Mouse (Mus musculus) embryo, embryonic 9.5 days (tissue): Measurements from ENCODE around the gene Fam71e1.

ENCODE experiments used
- DNase-seq: peaks from one replicate; pipeline ENCODE4 v3.0.0-alpha.2; 2017; ENCODE audit errors: extremely low spot score

The Fam71e1 gene

DNA sequence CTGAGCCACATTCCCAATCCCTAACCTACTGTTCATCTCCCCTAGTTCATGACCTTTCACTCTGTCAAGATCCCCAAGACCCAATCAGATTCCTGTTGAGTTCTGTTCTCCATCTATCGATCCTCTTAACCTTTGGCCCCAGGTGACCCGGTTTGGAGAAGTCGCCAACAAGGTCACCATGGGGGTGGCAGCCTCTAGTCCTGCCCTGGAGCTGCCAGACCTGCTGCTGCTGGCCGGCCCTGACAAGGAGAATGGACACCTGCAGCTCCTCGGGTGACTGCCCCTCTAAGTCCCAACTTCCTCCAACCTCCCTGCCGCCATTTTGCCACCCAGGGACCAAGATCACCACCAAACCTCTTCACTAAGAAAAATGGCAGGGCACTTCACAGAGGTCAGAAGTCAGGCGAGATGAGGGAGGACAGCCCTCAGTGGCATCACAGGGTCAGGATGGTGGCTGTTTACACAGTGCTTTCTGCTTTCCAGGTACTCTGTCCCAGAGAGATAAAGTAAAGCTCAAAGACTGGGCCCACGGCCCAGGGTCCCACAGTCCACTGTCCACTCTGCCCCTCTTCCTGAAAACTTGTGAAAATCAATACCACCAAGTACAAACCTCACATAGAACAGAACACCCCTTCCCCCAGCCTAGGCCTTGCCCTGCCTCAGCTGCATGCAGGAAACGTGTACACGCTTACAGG, 1.1 kb downstream of the Fam71e1 start:
- DNase-seq, result no peak

DNA sequence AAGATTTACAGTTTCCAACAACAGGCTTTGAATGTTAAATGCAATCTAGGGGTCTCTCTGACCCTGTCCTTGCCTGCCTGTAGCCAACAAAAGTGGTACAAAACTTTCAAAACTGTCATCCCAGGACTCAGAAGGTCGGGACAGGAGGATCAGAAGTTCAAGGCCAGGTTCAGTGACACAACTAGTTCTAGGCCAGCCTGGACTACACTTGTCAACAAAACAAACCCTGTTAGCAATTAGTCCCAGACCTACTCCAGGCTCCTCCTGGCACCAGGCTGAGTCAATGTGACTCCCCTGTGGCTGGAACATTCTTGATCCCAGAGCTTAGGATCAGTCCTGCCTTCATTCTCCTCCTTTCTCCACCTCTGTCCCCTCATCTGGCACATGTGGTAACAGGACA, 2.5 kb downstream of the Fam71e1 start:
- no peak for DNase-seq

DNA sequence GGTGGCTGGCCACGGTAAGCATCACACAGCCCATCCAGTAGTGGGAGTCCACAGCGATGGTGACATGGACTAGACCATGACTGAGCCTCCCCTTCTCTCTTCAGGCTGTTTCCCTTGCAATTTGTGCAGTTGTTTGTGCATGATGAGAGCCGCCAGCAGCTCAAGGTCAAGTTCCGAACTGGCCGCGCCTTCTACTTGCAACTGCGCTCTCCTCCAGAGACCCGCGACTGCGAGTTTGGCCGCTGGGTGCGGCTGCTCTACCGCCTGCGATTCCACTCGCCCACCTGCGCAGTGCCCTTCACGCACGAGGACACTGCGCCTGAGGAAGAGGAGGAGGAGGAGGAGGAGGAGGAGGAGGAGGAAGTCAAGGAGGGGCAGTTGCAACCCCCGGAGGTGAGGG, 3.7 kb downstream of the Fam71e1 start:
- no peak for DNase-seq

DNA sequence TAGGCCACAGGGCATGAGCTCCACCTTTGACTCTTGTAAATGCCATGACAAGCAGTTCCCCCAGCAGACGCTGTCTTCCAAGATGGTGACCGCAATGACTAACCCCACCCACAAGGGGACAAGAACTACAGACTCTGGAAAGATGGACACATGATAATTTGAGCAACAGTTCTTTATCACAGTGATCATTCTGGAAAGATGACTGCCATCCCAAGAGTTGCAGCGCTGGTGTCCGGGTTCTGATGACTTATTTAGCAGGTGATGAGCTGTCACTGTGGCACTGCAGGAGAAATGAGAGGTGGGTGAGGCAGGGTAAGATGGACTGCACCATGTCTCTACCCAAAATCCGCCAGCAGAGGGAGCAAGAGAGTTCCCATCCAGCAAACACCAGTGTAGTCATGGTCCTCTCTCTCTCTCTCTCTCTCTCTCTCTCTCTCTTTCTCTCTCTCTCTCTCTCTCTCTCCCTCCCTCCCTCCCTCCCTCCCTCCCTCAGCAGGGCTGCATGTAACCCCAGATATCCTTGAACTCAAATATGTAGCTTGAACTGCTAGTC, 5.3 kb downstream of the Fam71e1 start:
- DNase-seq, result peak; percentile 62

DNA sequence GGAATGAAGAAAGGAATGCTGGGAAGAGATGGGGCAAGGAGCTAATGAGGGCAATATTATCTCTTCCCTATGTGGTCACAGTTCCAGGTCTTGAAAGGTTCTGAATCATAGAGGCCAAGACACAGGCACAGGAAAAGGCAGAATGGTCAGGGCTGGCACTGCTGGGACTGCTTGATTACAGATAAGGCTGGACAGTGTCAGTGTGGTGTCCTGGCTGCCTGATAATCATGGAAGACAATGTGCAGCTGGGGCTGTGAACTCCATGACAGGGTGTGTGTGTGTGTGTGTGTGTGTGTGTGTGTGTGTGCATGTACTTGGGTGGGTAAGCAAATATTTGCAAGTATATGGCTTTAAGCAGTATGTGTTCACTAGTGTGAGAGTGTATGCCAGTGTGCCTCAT, 11.1 kb downstream of the Fam71e1 start:
- no peak for DNase-seq

DNA sequence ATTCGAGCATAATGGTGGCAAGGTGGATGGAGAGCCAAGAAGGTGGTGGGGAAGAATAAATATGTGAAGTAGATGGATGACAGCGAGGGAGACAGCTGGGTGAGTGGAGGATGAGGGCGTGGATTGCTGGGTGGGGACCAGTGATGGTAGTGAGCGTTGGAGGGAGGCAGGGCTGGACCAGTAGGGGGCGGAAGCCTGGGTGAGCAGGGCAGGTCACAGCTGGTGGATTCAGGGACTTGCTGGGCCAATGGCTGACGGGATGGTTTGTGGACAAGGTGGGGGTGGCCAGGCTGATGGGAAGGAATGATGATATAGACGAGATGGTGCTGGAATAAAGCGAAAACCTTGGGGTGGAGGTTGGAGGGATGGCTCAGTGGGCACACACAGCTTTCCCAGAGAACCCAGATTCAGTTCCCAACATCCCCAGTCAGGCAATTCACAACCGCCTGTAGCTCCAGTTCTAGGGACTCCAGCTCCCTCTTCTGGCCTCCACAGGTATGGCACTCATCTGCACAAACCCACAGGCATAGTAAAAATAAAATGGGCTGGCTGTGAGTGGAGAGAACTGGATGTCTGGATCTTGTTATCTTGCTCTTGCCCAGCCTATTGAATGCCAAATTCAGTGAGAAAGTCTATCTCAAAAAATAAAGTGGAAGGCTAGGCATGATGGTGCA, 23.0 kb downstream of the Fam71e1 start:
- no peak for DNase-seq

DNA sequence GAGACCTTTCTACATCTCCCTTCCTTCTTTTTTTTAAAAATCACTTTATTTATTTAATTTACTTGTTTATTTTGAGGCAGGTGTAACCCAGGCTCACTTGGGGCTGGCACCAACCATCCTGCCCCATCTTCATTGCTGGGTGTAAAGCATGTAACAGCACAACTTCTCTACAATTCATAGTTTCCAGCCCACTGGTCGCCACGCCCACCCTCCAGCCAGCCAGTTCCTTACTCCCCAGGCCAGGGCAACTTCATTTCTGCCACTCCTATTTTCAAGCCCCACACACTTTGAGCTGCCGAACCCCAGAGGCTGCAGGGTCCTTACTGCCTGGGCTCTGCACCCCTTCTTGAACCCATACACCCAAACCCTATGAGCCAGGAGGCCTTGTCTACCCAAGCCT, 24.6 kb downstream of the Fam71e1 start:
- DNase-seq, result no peak

DNA sequence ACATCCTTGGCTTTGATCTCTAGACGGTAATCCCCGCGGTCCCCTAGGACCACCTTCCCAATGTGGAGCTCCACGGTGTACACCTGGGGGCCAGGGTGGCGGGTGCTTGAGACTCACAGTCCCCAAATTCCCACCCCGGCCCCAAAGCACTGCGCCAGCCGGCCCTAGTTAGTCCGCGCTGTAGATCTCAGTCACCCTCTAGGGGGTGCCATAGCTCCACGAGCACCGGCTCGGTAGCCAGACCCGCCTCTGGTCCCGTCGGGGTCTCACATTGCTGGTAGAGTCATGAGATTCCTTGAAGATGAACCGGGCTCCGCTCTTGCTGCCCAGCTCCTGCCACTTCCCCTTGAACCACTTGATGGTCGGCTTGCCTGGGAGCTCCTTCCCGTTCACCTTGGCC, 25.3 kb downstream of the Fam71e1 start:
- DNase-seq, result peak; percentile 67

DNA sequence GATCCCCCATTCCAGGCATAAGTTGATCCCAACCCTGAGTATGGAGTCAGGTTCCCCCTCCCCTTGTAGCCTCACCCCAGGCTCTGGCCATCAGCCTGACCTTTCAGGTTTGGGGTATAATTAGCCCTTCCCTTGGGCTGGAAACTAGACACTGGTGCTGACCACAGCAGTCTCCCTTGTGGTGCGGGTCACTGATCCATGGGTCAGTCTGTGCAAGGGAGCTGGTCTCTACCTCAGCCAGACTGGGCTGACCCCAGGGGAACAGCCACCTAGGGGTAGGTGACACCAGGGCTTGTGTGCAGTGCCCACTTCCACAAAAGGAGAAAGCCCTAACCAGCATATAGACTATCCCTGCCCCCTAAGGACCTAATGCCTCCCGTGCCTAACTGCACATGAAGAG, 26.7 kb downstream of the Fam71e1 start:
- DNase-seq, result no peak

DNA sequence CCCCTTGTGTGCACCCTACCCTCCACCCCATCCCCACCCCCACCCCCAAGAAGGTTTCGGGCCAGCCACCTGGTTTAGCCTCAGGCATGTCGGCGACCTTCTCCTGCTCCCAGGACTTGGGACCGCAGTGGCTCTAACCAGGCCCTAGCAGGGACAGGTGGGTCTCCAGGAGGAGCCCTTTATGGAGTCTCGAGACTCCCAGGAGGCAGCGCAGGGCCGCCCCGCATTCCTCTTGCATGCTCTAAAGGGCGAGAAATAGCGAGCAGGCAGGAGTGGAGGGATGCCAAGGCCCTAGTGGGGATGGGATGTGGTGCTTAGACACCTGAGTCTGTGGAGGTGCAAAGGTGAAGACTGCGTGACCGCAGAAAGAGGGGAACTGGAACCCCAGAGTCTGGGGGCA, 28.1 kb downstream of the Fam71e1 start, which contains the start of gene Mybpc2:
Gene Mybpc2 (minus strand): TSS at position 155 of the 400 bp plus-strand sequence.
- no peak for DNase-seq

DNA sequence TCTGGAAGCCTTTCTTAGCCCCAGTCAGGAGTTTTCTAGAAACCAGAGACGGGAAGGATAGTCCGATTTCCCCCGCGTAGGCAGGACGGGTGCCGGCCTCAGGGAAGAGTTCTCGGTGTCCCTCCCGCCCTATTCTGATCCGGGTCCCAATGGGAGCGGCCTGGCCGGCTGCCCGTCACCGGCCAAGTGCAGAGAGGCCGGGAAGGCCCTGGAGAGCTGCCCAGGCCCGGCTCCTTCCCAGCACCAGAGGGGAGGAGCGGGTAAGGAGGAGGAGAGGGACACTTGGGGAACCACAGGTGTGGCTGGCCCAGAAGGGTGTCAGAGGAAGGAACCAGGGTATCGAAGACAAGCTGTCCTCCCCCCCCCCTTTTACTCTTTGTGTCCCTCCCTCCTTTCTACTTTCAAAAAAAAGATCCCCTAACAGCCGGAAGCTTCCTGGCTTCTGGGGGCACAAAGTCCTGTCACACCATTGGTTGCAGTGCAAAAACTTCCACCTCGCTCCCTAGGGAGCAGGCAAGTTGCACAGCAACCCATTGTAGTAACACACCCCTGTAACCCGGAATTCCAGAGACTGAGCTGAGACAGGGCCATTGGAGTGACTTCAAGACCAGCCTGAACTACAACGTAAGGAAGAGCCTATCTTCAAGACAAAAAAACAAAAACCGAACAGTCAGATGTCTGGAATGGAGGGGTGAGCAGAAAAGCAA, 28.9 kb downstream of the Fam71e1 start:
- peak; percentile 29 for DNase-seq

DNA sequence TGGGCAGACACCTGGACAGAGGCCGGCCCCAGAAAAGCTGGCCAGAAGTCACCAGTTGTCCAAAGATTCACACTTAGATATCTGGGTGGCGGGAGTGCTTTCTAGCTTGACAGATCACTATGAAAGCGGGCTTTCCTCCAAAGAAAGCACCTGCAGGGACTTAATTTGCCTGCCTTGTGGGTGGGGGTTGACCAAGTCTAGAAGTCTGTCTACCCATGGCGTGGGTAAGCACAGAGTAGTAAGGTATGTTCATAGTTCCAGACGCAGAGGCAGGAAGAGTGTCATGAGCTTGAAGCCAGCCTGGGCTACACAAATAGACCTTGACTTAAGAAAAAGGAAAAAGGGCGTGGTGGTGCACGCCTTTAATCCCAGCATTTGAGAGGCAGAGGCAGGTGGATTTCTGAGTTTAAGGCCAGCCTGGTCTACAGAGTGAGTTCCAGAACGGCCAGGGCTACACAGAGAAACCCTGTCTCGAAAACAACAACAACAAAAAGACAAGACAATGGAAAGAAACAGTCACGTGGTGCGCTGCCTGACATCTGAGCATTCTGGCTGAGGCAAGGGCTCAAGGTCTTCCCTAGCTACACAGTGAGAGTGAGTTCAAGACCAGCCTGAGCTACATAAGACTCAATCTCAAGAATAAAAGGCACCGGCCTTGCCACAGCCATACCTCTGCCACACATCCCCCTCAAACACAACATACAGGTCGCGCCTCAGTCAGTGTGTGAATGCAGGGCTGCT, 30.2 kb downstream of the Fam71e1 start:
- DNase-seq, result no peak

DNA sequence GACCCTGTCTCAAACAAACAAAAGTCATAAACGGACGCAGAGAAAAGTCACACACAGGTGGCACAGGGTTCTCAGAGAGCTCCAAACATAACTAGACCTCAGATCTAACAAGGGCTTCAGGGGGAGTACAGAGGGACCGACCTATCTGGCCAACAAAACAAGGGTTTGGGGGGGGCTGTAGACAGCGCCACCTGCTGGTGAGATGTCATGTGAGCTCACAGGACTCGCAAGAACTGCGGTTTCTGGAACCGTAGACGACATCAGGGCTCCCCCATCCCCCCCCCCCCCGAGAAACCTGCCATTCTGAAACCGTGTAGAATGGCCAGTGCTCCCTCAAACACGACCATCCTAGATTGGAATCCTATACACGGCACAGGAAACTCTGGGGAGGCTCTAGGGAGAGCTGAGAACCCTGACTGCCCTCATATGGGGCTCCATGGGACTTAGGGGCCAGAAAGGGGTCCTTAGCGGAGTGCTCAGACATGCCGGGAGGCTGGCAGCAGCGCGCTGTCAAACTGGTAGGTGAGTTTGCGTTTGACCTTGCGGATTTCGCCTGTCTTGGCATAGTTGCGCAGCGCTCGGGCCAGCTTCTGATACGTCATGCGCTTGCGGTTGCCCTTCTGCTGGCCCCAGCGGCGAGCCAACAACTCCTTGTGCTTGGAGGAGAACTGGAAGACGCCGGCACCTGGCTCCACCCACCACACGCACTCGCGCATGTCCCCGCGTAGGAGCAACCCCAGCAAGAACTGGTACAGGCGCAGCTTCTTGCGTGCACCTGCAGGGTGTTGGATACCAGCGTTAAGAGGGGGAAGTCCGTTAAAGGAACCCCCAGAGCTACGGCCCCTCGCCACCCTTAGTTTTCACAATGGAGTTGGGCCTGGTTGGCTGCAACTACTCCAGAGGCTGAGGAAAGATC, 31.4 kb downstream of the Fam71e1 start:
- peak; percentile 66 for DNase-seq

DNA sequence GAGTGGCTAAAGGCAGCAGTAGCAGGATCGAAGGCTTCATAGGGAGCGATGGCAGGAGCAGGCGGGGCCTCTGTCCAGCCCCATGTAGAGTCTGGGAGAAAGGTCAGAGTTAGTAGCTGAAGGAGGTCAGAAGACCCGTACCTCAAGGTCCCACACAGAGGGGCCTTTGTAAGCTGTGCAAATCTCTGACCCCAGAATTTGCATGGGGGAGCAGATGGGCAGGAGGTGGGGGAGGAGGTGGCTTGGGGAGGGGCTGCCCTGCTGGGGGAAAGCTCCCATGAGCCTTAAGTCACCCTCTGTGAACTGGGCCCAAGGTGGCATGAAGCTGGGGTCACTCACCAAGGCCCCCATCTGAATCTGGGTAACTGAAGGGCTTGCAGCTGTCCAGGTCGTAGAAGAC, 33.1 kb downstream of the Fam71e1 start:
- no peak for DNase-seq

DNA sequence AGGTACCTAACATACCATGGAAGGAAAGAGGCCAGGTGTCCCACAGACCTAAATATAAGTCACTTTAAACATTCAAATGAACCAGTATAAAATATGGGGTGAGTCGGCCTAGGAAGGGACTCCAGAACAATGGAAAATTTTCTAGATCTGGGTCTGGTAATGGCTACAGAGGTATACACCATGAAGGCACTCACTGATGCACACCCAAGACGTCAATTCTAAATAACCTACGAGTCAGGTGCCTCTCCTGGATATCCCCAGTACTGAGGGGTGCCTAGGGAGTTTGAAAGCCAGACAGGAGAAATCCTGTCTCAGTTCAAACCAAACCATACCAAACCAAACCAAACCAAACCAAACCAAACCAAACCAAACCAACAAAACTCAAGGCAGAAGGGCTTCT, 34.1 kb downstream of the Fam71e1 start:
- no peak for DNase-seq

DNA sequence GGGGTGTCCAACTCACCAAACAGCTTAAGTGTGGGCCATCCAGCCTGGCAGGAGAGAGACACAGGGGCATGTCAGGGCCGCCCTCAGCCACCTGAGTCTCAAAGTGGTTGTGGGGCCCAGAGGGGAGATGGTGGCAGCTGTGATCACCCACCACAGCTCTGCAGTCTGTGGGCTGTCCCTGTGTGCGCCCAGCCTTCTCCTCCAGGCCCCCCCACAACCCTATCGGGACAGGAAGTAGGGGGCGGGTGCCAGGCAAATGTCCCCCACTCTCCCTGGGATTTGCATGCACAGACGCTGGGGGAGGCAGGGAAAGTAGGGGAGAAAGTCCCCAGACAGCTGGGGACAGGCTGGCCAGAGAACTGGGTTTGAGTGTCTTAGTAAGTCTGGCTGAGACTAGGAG, 34.8 kb downstream of the Fam71e1 start:
- no peak for DNase-seq

DNA sequence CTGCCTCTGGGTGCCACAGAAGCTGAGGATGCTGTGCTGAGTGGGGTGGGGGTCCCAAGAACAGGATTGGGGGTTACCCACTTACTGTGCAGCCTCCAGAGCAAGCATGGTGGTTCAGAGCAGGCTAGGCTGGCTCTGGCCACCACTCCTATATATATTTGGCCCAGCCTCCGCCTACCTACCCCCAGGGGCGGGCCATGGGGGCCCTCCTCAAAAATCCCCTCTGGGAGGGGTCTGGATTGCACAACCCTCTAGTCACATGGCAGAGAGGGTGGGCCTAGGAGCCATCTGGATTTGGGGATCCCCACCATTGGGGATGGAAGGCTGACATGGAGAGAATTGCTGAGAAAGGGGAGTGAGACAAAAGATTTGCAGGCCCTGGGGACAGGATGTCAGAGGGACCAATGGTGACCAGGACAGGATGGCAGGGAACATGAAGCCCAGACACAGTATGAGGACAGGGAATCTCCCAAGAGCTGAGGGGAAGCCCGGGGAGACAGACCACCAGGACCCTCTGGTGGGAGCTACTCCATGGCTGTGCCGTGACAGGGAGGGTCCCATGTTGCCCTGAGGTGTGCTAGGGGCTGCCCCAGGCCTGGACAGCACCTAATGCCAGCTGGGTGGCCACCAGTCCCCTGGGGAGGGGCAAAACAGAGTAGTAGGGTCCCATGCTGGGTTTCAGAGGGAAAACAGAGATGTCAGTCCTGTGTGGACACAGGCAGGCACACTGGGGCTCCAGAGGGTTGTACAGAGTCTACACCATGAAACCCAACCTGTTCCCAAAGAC, 35.8 kb downstream of the Fam71e1 start, which contains the start of gene Spib:
Gene Spib (minus strand): TSS at position 126 of the 787 bp plus-strand sequence.
- DNase-seq, result no peak

DNA sequence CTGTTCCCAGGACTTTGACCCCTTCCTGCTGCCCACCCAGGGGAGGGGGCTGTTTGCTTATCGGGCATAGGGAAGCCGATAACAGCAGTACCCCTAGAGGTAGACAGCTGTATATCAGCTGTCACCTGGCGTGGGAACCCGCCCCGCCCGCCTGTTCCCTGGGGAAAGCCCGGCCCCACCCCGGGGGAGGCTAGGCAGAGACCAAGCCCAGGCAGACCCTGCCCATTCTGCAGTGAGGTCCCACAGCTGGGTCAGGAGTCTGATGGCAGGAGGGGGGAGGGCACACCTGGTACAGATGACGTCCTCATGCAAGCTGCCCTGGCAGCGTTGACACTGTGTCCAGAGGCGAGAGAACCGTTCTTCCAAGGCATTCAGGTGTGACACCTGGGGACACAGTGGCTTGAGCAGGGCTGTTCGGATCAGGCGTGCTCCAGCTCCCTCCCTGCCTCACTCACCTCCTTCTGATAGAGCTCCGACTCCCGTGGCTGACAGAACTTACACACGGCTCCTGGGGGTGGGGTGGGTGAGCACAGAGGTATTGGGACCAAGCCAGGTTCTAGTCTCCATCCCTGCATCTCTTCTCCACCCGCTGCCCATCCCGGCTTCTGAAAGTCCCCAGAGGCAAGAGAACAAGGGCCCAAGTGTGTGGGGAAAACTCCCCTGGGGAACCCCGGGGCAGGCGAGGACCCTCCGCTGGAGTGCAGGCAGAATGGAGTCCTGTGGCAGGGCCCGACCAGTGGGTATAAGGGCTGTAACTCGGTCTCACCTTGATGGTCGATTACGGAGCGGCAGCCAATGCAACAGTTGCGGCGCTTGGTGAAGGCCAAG, 36.8 kb downstream of the Fam71e1 start:
- no peak for DNase-seq

DNA sequence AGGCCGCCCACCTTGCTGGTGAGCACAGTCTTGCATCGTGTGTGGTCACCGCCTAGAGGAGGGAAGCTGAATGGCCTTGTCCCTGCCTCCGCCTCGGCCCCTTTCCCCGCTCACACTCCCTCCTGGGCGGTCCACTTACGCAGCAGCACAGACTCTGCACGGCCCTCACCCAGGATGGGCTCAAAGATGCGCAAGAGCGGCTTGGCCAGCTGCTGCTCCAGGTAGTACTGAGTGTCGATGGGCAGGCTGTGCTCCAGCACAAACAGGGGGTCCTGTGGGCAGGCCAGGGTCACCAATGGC, 37.3 kb downstream of the Fam71e1 start:
- DNase-seq, result no peak
